Mouse (Mus musculus) stomach, embryonic 15.5 days (tissue): ENCODE results near the gene Gm20532. TPM values are rescaled to one million over a fixed set of nuclear protein-coding genes. Genes with fewer than 3 reads are reported as not detected.

Experiments
- ATAC-seq: fragments of 200-750 bp; cut with Nextera tagmentation; 2 replicates; pipeline ENCODE4 v1.8.0; 2017; ENCODE audit warnings: low read depth, moderate number of reproducible peaks, moderate TSS enrichment; ENCODE audit not compliant: insufficient read depth, low FRiP score
- H3K27ac ChIP-seq: fragments of 300-500 bp; sonication (generic); 2 replicates; pipeline ENCODE4 v1.5.1; 2015; ENCODE audit warnings: mild to moderate bottlenecking, inconsistent platforms
- H3K27me3 ChIP-seq: fragments of 300-500 bp; sonication (generic); replicated peaks from 2 replicates; pipeline ENCODE4 v1.6.1; 2015; ENCODE audit warnings: inconsistent platforms
- H3K36me3 ChIP-seq: fragments of 300-500 bp; sonication (generic); 2 replicates; pipeline ENCODE4 v1.6.1; 2015; ENCODE audit warnings: inconsistent platforms
- H3K4me1 ChIP-seq: fragments of 300-500 bp; sonication (generic); 2 replicates; pipeline ENCODE4 v1.6.1; 2015; ENCODE audit warnings: inconsistent platforms
- H3K4me2 ChIP-seq: fragments of 300-500 bp; sonication (generic); 2 replicates; pipeline ENCODE4 v1.6.1; 2015; ENCODE audit warnings: mild to moderate bottlenecking, inconsistent platforms
- H3K4me3 ChIP-seq: fragments of 300-500 bp; sonication (generic); replicated peaks from 2 replicates; pipeline ENCODE4 v1.5.1; 2015; ENCODE audit warnings: inconsistent platforms
- H3K9ac ChIP-seq: fragments of 300-500 bp; sonication (generic); 2 replicates; pipeline ENCODE4 v1.6.1; 2015; ENCODE audit warnings: inconsistent platforms
- H3K9me3 ChIP-seq: fragments of 300-500 bp; sonication (generic); 2 replicates; pipeline ENCODE4 v1.6.1; 2016; ENCODE audit warnings: inconsistent platforms
- WGBS: fragments of 180-500 bp; shearing (Covaris S2); methylation state at CpG from one replicate; pipeline ENCODE4 v1.1.7; 2015; 5-methylcytosine and 5-hydroxymethylcytosine counted together
- polyA plus RNA-seq: library from polyadenylated mRNA; unstranded; fragments of >200 nt; fragmentation: Nextera tagmentation; extraction: Ambion mirVana; gene quantifications from 2 replicates; pipeline ENCODE4 v1.2.1, GENCODE M21; 2015

Gm20532 gene
- polyA plus RNA-seq, 1 experiment from 2014 or later: not detected

DNA sequence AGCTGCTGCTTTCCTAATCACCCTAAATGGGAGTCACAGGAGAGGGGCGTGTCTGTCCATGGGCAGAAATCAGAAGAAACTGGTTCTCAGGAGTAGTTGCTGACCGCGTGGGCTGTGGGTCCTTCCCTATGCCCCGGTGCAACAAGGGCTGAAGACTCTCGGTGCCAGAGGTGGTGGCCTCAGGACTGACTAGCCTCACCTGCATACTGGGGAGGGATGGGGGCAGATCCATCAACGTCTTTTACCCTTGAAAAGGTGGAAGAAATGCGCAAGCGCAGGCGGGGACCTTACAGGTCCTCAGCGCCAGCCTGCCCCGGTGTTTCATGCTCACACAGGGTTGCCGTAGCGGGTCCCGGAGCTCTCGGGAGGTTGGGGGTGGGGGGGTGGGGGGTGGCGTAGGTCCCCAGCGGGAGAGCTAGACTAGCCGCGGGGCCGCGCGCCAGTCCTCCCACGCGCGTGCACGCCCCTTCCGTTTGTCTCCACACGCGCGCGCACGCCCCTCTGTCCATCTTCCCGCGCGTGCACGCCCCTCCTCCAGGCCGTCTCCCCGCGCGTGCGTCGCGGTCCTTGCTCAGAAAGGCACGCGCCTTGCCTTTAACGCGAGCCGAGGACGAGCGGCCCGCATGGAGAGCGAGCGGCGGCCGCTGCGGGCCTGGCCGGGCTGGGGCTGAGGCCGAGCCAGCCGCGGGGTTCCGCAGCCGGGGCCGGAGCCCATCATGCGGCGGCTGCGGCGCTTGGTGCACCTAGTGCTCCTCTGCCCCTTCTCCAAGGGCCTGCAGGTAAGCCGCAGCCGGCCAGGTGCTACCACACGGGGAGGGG, 41.7 kb downstream of the Gm20532 start, which contains the start of gene Fam69b:
Gene Fam69b, plus strand, starts transcription at position 537 of the 819 bp plus-strand sequence.
- peak; percentile 45 for ATAC-seq
- no peaks in the 10 kb centered on the region for H3K27me3 ChIP-seq
- 1% methylated on average over 70 of the region's 70 CpGs for WGBS
- H3K27ac ChIP-seq: peak within 1 kb of the TSS; percentile 28; the same call in 1 of the 2 replicates
- H3K4me2 ChIP-seq: peak within 1 kb of the TSS; percentile 96
- peak within 1 kb of the TSS; percentile 75 for H3K9ac ChIP-seq
- H3K4me1 ChIP-seq: peaks cover 15% of the 10 kb centered on the region
- no peaks in the 10 kb centered on the region for H3K36me3 ChIP-seq
- peak within 1 kb of the TSS; percentile 67 for H3K4me3 ChIP-seq
- H3K9me3 ChIP-seq: no peaks in the 10 kb centered on the region

DNA sequence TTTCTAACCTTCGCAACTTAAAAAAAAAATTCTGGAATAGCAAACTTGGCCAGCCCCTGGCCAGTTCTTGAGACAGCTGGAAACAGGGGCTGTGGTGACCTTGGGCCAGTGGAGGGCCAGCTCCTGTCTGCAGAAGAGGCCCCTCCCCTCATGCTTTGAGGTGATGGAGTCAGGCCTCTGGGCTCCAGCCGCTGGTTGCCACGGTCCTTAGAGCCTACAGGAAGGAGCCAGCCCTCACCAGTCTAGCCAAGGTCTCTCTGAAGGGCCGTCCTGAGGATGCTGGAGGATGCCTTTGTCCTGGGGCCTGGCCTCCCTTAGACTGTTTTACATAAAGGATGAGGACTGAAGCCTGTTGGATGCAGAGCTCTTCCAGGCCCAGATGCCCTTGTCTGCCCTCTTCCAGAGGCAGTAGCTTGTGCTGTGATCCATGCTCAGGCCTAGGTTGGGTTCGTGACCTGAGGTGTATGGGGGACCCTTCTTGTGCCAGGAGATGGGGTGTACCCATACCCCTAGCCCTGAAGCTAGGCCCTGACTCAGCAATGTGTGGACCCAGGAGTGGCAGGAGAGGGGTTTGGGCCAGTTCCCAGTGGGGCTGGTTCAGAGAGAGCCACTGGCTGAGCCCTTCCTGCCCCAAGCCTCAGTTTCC, 42.5 kb downstream of the Gm20532 start:
- 0 out of 2 replicates have a peak, but pooled peaks cover under 1% of the 10 kb centered on the region for H3K36me3 ChIP-seq
- peak overlapping the region; percentile 96 for H3K4me2 ChIP-seq
- 24% methylated on average over 5 of the region's 5 CpGs for WGBS
- H3K4me1 ChIP-seq: peaks cover 15% of the 10 kb centered on the region
- H3K27me3 ChIP-seq: no peaks in the 10 kb centered on the region
- H3K9ac ChIP-seq: peak overlapping the region; percentile 75
- H3K4me3 ChIP-seq: peak overlapping the region; percentile 67
- ATAC-seq: 0 out of 2 replicates have a peak, but pooled peaks have one; percentile 18
- peak overlapping the region; percentile 28; the same call in 1 of the 2 replicates for H3K27ac ChIP-seq
- no peaks in the 10 kb centered on the region for H3K9me3 ChIP-seq

DNA sequence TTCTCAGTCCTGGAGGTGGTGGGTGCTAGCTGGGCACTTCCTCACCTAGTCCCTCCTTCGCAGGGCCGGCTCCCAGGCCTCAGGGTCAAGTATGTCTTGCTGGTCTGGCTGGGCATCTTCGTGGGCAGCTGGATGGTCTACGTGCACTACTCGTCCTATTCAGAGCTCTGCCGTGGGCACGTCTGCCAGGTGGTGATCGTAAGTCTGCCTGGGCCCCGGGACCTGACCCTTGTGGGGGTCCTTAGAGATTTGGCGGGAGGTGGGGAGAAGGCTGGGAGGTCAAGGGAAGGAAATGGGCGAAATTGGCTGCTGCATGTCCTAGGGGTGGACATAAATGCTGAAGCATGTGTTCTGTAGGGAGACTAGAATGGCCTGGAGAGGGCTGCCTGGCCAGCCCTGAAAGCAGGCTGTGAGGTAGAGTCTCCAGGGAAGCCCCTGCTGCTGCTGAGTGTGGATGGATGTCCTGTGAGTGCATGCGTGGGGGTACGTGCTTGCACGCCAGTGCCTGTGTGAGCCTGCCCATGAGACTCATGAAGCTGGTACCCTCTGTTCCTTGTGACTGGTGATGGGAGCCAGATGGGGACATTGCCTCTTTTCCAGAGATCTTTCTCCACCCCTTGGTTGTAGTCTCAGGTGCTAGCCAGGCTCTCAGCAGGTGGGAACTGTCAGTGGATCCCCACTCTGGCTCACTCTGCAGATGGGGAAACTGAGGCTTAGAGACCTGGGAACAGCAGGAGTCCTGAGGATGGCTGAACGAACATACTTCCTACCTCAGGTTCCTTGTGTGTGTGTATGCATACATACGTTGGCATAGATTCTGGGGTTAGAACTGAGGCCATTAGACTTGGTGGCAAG, 46.3 kb downstream of the Gm20532 start:
- Histone ChIP-seq H3K9ac (no peak overlapping the region), H3K36me3 (peaks cover 34% of the 10 kb centered on the region), H3K4me3 (no peak overlapping the region), H3K9me3 (no peaks in the 10 kb centered on the region), H3K27me3 (no peaks in the 10 kb centered on the region), H3K4me1 (peaks cover 23% of the 10 kb centered on the region), H3K4me2 (no peak overlapping the region), H3K27ac (no peak overlapping the region)
- no peak for ATAC-seq
- 76% methylated on average over 16 of the region's 16 CpGs for WGBS

DNA sequence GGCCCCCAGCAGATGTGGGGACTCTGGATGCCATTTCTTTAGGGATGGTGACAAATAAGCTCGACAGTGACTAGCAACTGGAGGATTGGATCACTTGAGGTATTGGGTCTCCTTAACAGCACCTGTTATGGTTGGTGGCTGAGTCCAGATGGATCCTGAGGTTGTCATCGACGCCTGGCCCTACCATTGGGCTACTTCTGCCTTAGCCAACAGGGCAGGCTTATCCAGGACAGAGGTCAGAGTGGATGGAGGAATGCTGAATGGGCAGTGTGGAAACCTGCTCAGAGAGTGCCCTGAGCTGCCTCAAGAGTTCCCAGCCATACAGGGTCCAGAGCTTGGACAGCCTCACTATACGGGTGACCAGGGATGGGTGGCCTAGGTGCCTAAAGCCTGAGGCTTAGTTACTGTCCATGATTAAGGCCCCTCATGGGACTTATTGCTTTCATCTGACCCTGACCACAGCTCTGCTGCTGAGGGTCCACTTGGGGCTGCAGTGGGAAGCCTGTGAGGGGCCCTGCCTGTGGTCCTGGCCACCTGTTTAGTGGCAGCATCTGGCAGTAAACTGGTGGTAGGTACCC, 47.6 kb downstream of the Gm20532 start:
- H3K36me3 ChIP-seq: peaks cover 39% of the 10 kb centered on the region
- no peak overlapping the region for H3K27ac ChIP-seq
- 71% methylated on average over 4 of the region's 4 CpGs for WGBS
- no peaks in the 10 kb centered on the region for H3K9me3 ChIP-seq
- H3K9ac ChIP-seq: no peak overlapping the region
- H3K4me3 ChIP-seq: no peak overlapping the region
- no peak overlapping the region for H3K4me2 ChIP-seq
- H3K4me1 ChIP-seq: peaks cover 28% of the 10 kb centered on the region
- ATAC-seq: no peak
- no peaks in the 10 kb centered on the region for H3K27me3 ChIP-seq

DNA sequence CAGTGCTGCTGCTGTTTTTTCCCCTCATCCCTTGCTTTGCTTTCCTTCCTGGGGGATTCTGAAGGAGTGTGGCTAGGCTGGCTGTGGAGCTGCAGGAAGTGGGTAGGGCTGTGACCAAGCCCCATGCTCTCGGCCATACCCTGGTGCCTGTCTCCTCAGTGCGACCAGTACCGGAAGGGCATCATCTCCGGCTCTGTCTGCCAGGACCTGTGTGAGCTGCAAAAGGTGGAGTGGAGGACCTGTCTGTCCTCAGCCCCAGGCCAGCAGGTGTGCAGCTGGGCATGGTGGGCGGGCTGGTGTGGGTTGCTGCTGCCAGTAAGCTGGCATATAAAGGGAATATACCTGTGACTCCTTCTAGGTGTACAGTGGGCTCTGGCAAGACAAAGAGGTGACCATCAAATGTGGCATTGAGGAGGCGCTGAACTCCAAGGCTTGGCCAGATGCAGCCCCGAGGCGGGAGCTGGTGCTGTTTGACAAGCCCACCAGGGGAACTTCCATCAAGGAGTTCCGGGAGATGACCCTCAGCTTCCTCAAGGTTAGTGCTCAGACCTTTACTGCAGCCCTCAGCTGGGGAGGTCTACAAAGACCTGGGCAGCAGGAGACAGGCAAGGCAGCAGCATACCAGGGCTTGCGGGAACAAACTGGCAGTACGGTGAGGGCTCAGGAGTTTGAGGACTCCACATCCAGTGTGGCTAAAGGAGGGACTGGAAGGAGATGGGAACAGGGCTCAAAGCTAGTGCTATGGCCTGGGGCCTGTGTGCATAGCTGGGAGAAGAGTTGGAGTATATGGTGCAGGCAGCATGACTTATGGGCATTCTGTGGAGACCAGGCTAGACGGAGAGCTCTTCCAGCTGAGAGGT, 48.4 kb downstream of the Gm20532 start:
- H3K4me1 ChIP-seq: peaks cover 23% of the 10 kb centered on the region
- no peak overlapping the region for H3K27ac ChIP-seq
- H3K9me3 ChIP-seq: no peaks in the 10 kb centered on the region
- no peaks in the 10 kb centered on the region for H3K27me3 ChIP-seq
- 60% methylated on average over 12 of the region's 12 CpGs for WGBS
- H3K4me3 ChIP-seq: no peak overlapping the region
- no peak for ATAC-seq
- H3K9ac ChIP-seq: no peak overlapping the region
- H3K4me2 ChIP-seq: no peak overlapping the region
- peaks cover 39% of the 10 kb centered on the region for H3K36me3 ChIP-seq

DNA sequence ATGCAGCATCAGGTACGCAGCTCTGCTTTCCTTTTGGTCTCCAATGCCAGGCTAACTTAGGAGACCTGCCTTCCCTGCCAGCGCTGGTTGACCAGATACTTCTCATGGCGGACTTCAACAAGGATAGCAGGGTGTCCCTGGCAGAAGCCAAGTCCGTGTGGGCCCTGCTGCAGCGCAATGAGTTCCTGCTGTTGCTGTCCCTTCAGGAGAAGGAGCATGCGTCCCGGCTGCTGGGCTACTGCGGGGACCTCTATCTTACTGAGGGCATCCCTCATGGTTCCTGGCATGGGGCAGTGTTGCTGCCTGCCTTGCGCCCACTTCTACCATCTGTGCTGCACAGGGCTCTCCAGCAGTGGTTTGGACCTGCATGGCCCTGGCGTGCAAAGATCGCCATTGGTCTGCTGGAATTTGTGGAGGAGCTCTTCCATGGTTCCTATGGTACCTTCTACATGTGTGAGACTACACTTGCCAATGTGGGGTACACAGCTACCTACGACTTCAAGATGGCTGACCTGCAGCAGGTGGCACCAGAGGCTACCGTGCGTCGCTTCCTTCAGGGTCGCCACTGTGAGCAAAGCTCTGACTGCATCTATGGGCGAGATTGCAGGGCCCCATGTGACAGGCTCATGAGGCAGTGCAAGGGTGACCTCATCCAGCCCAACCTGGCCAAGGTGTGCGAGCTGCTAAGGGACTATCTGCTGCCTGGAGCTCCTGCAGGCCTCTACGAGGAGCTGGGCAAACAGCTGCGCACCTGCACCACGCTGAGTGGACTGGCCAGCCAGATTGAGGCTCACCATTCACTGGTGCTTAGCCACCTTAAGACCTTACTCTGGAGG, 49.3 kb downstream of the Gm20532 start:
- H3K4me3 ChIP-seq: no peak overlapping the region
- 69% methylated on average over 21 of the region's 21 CpGs for WGBS
- no peak for ATAC-seq
- H3K27ac ChIP-seq: no peak overlapping the region
- H3K27me3 ChIP-seq: no peaks in the 10 kb centered on the region
- peaks cover 39% of the 10 kb centered on the region for H3K36me3 ChIP-seq
- H3K4me1 ChIP-seq: peaks cover 27% of the 10 kb centered on the region
- H3K4me2 ChIP-seq: no peak overlapping the region
- no peak overlapping the region for H3K9ac ChIP-seq
- H3K9me3 ChIP-seq: no peaks in the 10 kb centered on the region

DNA sequence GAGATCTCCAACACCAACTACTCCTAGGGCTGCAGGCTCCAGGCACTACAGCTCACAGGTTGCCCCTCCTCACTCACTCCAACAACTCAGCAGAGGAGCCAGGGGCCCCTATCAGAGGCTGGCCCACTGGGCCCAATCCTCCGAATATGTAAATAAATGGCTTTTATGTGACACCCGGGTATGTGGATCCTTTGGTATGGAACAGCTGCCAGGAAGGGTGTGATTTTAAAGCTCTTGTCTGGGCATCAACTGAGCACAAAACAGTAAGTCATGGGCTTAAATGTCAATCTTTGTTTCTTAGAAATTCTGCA, 49.8 kb downstream of the Gm20532 start:
- no peaks in the 10 kb centered on the region for H3K9me3 ChIP-seq
- H3K4me1 ChIP-seq: peaks cover 27% of the 10 kb centered on the region
- no peak overlapping the region for H3K4me3 ChIP-seq
- H3K4me2 ChIP-seq: no peak overlapping the region
- WGBS: 40% methylated on average over 2 of the region's 2 CpGs
- no peaks in the 10 kb centered on the region for H3K27me3 ChIP-seq
- H3K27ac ChIP-seq: no peak overlapping the region
- peaks cover 39% of the 10 kb centered on the region for H3K36me3 ChIP-seq
- H3K9ac ChIP-seq: no peak overlapping the region
- no peak for ATAC-seq

DNA sequence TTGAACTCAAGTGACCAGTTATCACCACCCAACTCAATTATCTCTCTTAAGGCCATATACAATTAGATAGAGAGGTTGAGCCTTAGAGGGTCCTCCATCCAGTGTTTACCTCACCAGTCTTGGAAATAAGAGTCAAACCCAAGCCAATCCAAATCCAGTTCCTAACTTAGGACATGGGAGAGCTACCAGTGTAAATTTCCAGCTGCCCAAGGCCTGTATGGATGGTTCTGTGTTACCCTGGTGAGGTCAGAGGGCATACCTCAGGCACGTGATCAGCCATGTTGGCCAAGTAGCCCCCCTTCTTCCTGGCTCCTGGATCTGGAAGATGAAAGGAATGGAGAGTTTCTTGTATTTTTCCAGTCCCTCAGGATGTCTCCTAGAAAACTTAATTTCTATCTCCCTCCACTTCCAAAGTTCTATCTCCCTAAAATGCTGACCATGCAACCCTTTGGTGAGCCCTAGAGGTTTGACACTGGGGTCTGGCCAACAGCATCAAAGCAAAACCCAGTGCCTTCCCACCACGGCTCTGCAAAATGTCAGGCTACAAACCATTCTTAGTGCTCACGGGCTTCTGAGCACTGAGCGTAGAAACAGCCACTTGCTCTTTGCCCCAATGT, 51.0 kb downstream of the Gm20532 start:
- H3K4me3 ChIP-seq: no peak overlapping the region
- WGBS: 74% methylated on average over 4 of the region's 4 CpGs
- peaks cover 27% of the 10 kb centered on the region for H3K4me1 ChIP-seq
- H3K9me3 ChIP-seq: no peaks in the 10 kb centered on the region
- no peak overlapping the region for H3K4me2 ChIP-seq
- H3K27me3 ChIP-seq: no peaks in the 10 kb centered on the region
- no peak overlapping the region for H3K9ac ChIP-seq
- ATAC-seq: no peak
- H3K36me3 ChIP-seq: peaks cover 39% of the 10 kb centered on the region
- no peak overlapping the region for H3K27ac ChIP-seq

DNA sequence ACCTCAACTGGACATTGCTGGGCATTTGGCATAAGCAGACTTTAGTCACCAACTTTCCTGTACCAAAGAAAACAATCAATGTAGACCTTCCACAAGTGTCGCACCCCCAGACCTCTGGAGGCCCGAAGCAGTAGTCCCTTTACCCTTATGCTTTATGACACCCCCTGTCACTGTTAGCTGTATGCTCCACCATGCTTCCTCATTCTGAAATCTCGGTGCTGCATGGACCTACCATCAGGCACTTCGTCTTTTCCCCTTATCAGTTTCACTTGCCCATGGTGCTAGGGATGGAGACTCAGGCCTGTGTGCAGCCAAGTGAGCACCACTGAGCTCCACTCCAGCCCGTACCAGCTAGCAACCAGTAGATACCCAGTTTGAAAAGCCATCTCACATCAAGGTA, 51.6 kb downstream of the Gm20532 start:
- WGBS: 76% methylated on average over 5 of the region's 5 CpGs
- no peak for ATAC-seq
- Histone ChIP-seq H3K36me3 (peaks cover 39% of the 10 kb centered on the region), H3K27ac (no peak overlapping the region), H3K4me2 (peak overlapping the region; percentile 80), H3K9ac (peak overlapping the region; percentile 10; the same call in 1 of the 2 replicates), H3K9me3 (no peaks in the 10 kb centered on the region), H3K4me1 (peaks cover 27% of the 10 kb centered on the region), H3K27me3 (no peaks in the 10 kb centered on the region), H3K4me3 (peak overlapping the region; percentile 97; the same call in 1 of the 2 replicates)

DNA sequence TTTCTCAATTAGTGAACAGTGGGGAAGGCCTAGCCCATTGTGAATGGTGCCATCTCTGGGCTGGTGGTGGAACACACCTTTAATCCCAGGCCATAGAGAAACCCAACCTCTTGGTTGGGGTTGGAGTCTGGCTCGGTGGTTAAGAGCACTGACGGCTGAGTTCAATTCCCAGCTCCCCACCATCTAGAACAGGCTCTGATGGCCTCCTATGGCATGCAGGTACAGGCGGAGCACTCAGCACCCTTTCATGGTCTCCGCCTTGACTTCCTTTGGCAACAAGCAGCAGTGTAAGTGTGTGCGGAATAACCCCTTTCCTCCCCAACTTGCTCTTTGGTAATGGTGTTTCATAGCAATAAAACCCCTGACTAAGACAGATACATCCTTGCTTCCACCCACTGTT, 52.1 kb downstream of the Gm20532 start:
- H3K9ac ChIP-seq: peak overlapping the region; percentile 29; the same call in 1 of the 2 replicates
- peak overlapping the region; percentile 80 for H3K4me2 ChIP-seq
- no peaks in the 10 kb centered on the region for H3K9me3 ChIP-seq
- peaks cover 27% of the 10 kb centered on the region for H3K4me1 ChIP-seq
- peaks cover 39% of the 10 kb centered on the region for H3K36me3 ChIP-seq
- no peak for ATAC-seq
- H3K27me3 ChIP-seq: no peaks in the 10 kb centered on the region
- no peak overlapping the region for H3K27ac ChIP-seq
- 59% methylated on average over 5 of the region's 5 CpGs for WGBS
- H3K4me3 ChIP-seq: peak overlapping the region; percentile 97
